In genomic region chr3:51042223-51042846, GRCm38 (mm10) we compare ENCODE assay signal across 11 mouse cellular contexts.
A peak's percentile ranks its signal among the peaks of the same experiment; 100 is the strongest.
DNase-seq lines count a peak whose midpoint lies in the region; ATAC-seq and TF ChIP-seq lines count a peak whose summit lies in the region.
"Had no signal": no experiment of that assay in that cellular context is flagged by ENCODE, and none has a peak within 500 bp of the region (broad histone marks: within the 10 kb centered on the region; RNA-seq: fewer than 3 reads in every experiment).

No protein-coding gene starts in this region.

- WGBS in heart, postnatal 0 days: 36% methylated on average over 17 of the region's 17 CpGs
- WGBS in heart, adult 2 months: 50% methylated on average over 17 of the region's 17 CpGs
- WGBS in forebrain, embryonic 11.5 days: 42% methylated on average over 17 of the region's 17 CpGs
- 27% methylated on average over 17 of the region's 17 CpGs for WGBS in hindbrain, embryonic 14.5 days
- 36% methylated on average over 17 of the region's 17 CpGs for WGBS in stomach, embryonic 15.5 days

- no peak for DNase-seq in heart, postnatal 0 days (ENCODE audit: low spot score)
- no peak for DNase-seq in heart, adult 2 months
- DNase-seq in forebrain, embryonic 11.5 days (ENCODE audit: low spot score): peak; percentile 53
- DNase-seq in hindbrain, embryonic 14.5 days (ENCODE audit: low spot score): peak; percentile 32
- DNase-seq in left cerebral cortex, postnatal 10 days (ENCODE audit: extremely low spot score in 1 of 2, low spot score in 2 of 2): no peak
- no peak for DNase-seq in MN1 (ENCODE audit: low spot score)
- DNase-seq: adrenal gland, postnatal 10 days; gastrocnemius, postnatal 10 days; liver; thymus, postnatal 4 days had no signal

- no peaks in the 10 kb centered on the region for H3K79me2 ChIP-seq in heart, adult 2 months (replicated peaks; ENCODE audit: control insufficient read depth, insufficient read depth, low read length)

- H3K4me1 ChIP-seq in heart, postnatal 0 days (ENCODE audit: control insufficient read depth, insufficient read depth): no peaks in the 10 kb centered on the region
- no peaks in the 10 kb centered on the region for H3K4me1 ChIP-seq in heart, adult 2 months (ENCODE audit: control insufficient read depth, insufficient read depth, low read length)
- no peaks in the 10 kb centered on the region; the same call in 1 of the 2 replicates for H3K4me1 ChIP-seq in forebrain, embryonic 11.5 days (replicated peaks; ENCODE audit: control insufficient read depth, insufficient read depth, low read length)
- no peaks in the 10 kb centered on the region for H3K4me1 ChIP-seq in hindbrain, embryonic 14.5 days (replicated peaks; ENCODE audit: control insufficient read depth, insufficient read depth, low read length)
- H3K4me1 ChIP-seq in stomach, embryonic 15.5 days: no peaks in the 10 kb centered on the region

- no peaks in the 10 kb centered on the region for H3K27me3 ChIP-seq in heart, postnatal 0 days (ENCODE audit: control insufficient read depth, insufficient read depth, low read length)
- H3K27me3 ChIP-seq in heart, adult 2 months (ENCODE audit: control insufficient read depth, insufficient read depth, low read length): no peaks in the 10 kb centered on the region
- no peaks in the 10 kb centered on the region for H3K27me3 ChIP-seq in forebrain, embryonic 11.5 days (ENCODE audit: control insufficient read depth, insufficient read depth, low read length)
- no peaks in the 10 kb centered on the region for H3K27me3 ChIP-seq in hindbrain, embryonic 14.5 days (ENCODE audit: control insufficient read depth, insufficient read depth, low read length)
- no peaks in the 10 kb centered on the region for H3K27me3 ChIP-seq in stomach, embryonic 15.5 days (replicated peaks)

- H3K9ac ChIP-seq in heart, postnatal 0 days (replicated peaks; ENCODE audit: low read depth, low read length): no peak overlapping the region
- H3K9ac ChIP-seq in heart, adult 2 months (ENCODE audit: low read depth, low read length): no peak overlapping the region
- H3K9ac ChIP-seq in forebrain, embryonic 11.5 days (ENCODE audit: low read length): no peak overlapping the region; the same call in 1 of the 2 replicates
- no peak overlapping the region for H3K9ac ChIP-seq in hindbrain, embryonic 14.5 days
- H3K9ac ChIP-seq in stomach, embryonic 15.5 days: no peak overlapping the region

- no peak for TF ChIP-seq EP300 in heart, postnatal 0 days (IDR thresholded peaks at IDR 0.05; ENCODE audit: low read depth)
- no peak for TF ChIP-seq EP300 in heart, adult 2 months (IDR thresholded peaks at IDR 0.05; ENCODE audit: insufficient read depth, low read depth, low read length)

- no peak for TF ChIP-seq CTCF in heart, postnatal 0 days (IDR thresholded peaks at IDR 0.05; ENCODE audit: low read depth)
- TF ChIP-seq CTCF in heart, adult 2 months (IDR thresholded peaks at IDR 0.05): no peak

- no peak overlapping the region for H3K4me3 ChIP-seq in heart, postnatal 0 days (ENCODE audit: low read depth, low read length)
- no peak overlapping the region for H3K4me3 ChIP-seq in heart, adult 2 months
- H3K4me3 ChIP-seq in forebrain, embryonic 11.5 days (ENCODE audit: low read depth, low read length): no peak overlapping the region
- H3K4me3 ChIP-seq in hindbrain, embryonic 14.5 days (replicated peaks; ENCODE audit: low read length): no peak overlapping the region
- H3K4me3 ChIP-seq in stomach, embryonic 15.5 days (replicated peaks): no peak overlapping the region

- H3K9me3 ChIP-seq in heart, postnatal 0 days (replicated peaks; ENCODE audit: control insufficient read depth, low read length): no peaks in the 10 kb centered on the region
- no peaks in the 10 kb centered on the region for H3K9me3 ChIP-seq in forebrain, embryonic 11.5 days (ENCODE audit: control insufficient read depth, low read length)
- H3K9me3 ChIP-seq in hindbrain, embryonic 14.5 days (ENCODE audit: control insufficient read depth, low read length): no peaks in the 10 kb centered on the region
- H3K9me3 ChIP-seq in stomach, embryonic 15.5 days: no peaks in the 10 kb centered on the region

- TF ChIP-seq POLR2A in heart, adult 2 months (IDR thresholded peaks at IDR 0.05; ENCODE audit: insufficient read depth, low read depth, low read length): no peak

- H3K4me2 ChIP-seq in heart, postnatal 0 days (ENCODE audit: low read depth, low read length): peak overlapping the region; percentile 42
- peak overlapping the region; percentile 11; the same call in 1 of the 2 replicates for H3K4me2 ChIP-seq in forebrain, embryonic 11.5 days (ENCODE audit: low read depth, low read length, severe bottlenecking)
- H3K4me2 ChIP-seq in hindbrain, embryonic 14.5 days (replicated peaks): peak overlapping the region; percentile 17
- H3K4me2 ChIP-seq in stomach, embryonic 15.5 days: peak overlapping the region; percentile 24

- no peak for ATAC-seq in heart, postnatal 0 days (ENCODE audit: insufficient read depth, low read depth)
- ATAC-seq in forebrain, embryonic 11.5 days (replicated peaks; ENCODE audit: low FRiP score): peak; percentile 83
- ATAC-seq in hindbrain, embryonic 14.5 days (ENCODE audit: low FRiP score): no peak
- no peak for ATAC-seq in stomach, embryonic 15.5 days (ENCODE audit: insufficient read depth, low FRiP score, low read depth)

- no peaks in the 10 kb centered on the region for H3K36me3 ChIP-seq in heart, postnatal 0 days (replicated peaks; ENCODE audit: control insufficient read depth, insufficient read depth, low read length)
- no peaks in the 10 kb centered on the region for H3K36me3 ChIP-seq in heart, adult 2 months (ENCODE audit: control insufficient read depth, insufficient read depth, low read length)
- H3K36me3 ChIP-seq in forebrain, embryonic 11.5 days (ENCODE audit: control insufficient read depth, insufficient read depth, low read length): no peaks in the 10 kb centered on the region
- no peaks in the 10 kb centered on the region for H3K36me3 ChIP-seq in hindbrain, embryonic 14.5 days (replicated peaks; ENCODE audit: control insufficient read depth, insufficient read depth)
- H3K36me3 ChIP-seq in stomach, embryonic 15.5 days: no peaks in the 10 kb centered on the region

- no peak overlapping the region for H3K27ac ChIP-seq in heart, postnatal 0 days (ENCODE audit: low read depth)
- no peak overlapping the region for H3K27ac ChIP-seq in heart, adult 2 months
- peak overlapping the region; percentile 57; the same call in 1 of the 2 replicates for H3K27ac ChIP-seq in forebrain, embryonic 11.5 days (ENCODE audit: low read depth, low read length)
- no peak overlapping the region for H3K27ac ChIP-seq in hindbrain, embryonic 14.5 days
- H3K27ac ChIP-seq in stomach, embryonic 15.5 days: no peak overlapping the region

- intact Hi-C loops in heart, adult 2 months (cut with DNase I): no loop called here
- intact Hi-C loops in left cerebral cortex, postnatal 10 days (cut with DNase I): no loop called here

Comparison
In these comparisons a context has a peak if more than half of its experiments do, and no peak if none do; other contexts are left out.
1. DNase-seq: peak in forebrain, embryonic 11.5 days (single experiment) and hindbrain, embryonic 14.5 days (single experiment); none in heart, postnatal 0 days (single experiment), heart, adult 2 months (0 of 2), left cerebral cortex, postnatal 10 days (0 of 2) and MN1 (single experiment).
2. Peak in every context shown above with its lines, with median percentiles within 50 percentile points of each other: H3K4me2 ChIP-seq.